Mouse (Mus musculus) intestine, postnatal 0 days (tissue): Measurements from ENCODE around the gene Ankrd39. TPM values are rescaled to one million over a fixed set of nuclear protein-coding genes. Genes with fewer than 3 reads are reported as not detected.

Experiments used
- ATAC-seq: fragments of 200-750 bp; cut with Nextera tagmentation; 2 replicates; pipeline ENCODE4 v1.8.0; 2017; ENCODE audit warnings: mild to moderate bottlenecking, moderate TSS enrichment, moderate library complexity
- H3K27ac ChIP-seq: fragments of 300-500 bp; sonication (generic); 2 replicates; pipeline ENCODE4 v1.5.1; 2014; ENCODE audit warnings: mild to moderate bottlenecking, low read depth, low read length, moderate library complexity
- H3K27me3 ChIP-seq: fragments of 300-500 bp; sonication (generic); replicated peaks from 2 replicates; pipeline ENCODE4 v1.6.1; 2014; ENCODE audit warnings: low read length, mixed read lengths; ENCODE audit not compliant: control insufficient read depth, insufficient read depth
- H3K36me3 ChIP-seq: fragments of 300-500 bp; sonication (generic); 2 replicates; pipeline ENCODE4 v1.6.1; 2014; ENCODE audit warnings: mild to moderate bottlenecking, moderate library complexity; ENCODE audit not compliant: control insufficient read depth, insufficient read depth
- H3K4me1 ChIP-seq: fragments of 300-500 bp; sonication (generic); replicated peaks from 2 replicates; pipeline ENCODE4 v1.6.1; 2014; ENCODE audit warnings: antibody characterized with exemption, low read length, mixed read lengths; ENCODE audit not compliant: control insufficient read depth, insufficient read depth
- H3K4me2 ChIP-seq: fragments of 300-500 bp; sonication (generic); replicated peaks from 2 replicates; pipeline ENCODE4 v1.6.1; 2014; ENCODE audit warnings: low read depth, mild to moderate bottlenecking, moderate library complexity
- H3K4me3 ChIP-seq: fragments of 300-500 bp; sonication (generic); 2 replicates; pipeline ENCODE4 v1.5.1; 2014; ENCODE audit warnings: low read depth, low read length
- H3K9ac ChIP-seq: fragments of 300-500 bp; sonication (generic); 2 replicates; pipeline ENCODE4 v1.6.1; 2014; ENCODE audit warnings: mild to moderate bottlenecking, low read depth, low read length
- H3K9me3 ChIP-seq: fragments of 300-500 bp; sonication (generic); 2 replicates; pipeline ENCODE4 v1.6.1; 2016; ENCODE audit warnings: mixed run types; ENCODE audit not compliant: control insufficient read depth
- CTCF ChIP-seq: sonication (generic); IDR thresholded peaks from 2 replicates; pipeline ENCODE4 v1.5.1; 2016; ENCODE audit warnings: low read depth, mild to moderate bottlenecking, control low read depth, antibody characterized with exemption, moderate library complexity
- WGBS: fragments of 180-500 bp; shearing (Covaris S2); extraction: QIAGEN DNeasy Blood & Tissue Kit; methylation state at CpG from one replicate; pipeline ENCODE4 v1.1.7; 2014; 5-methylcytosine and 5-hydroxymethylcytosine counted together
- polyA plus RNA-seq: library from polyadenylated mRNA; unstranded; fragments of >200 nt; fragmentation: Nextera tagmentation; extraction: Ambion mirVana; gene quantifications from 2 replicates; pipeline ENCODE4 v1.2.1, GENCODE M21; 2015

Ankrd39 gene
- polyA plus RNA-seq, 1 experiment from 2014 or later = 15.0 TPM

- H3K27me3 ChIP-seq = no peaks in the 10 kb centered on the region
- WGBS = 81% methylated on average over 20 of the region's 20 CpGs
- no peaks in the 10 kb centered on the region for H3K4me1 ChIP-seq
- peaks cover 58% of the 10 kb centered on the region for H3K36me3 ChIP-seq
- no peak overlapping the region for H3K4me3 ChIP-seq
- 0 out of 2 replicates have a peak, but pooled peaks have one; percentile 9 for TF ChIP-seq CTCF
- no peaks in the 10 kb centered on the region for H3K9me3 ChIP-seq
- H3K9ac ChIP-seq = no peak overlapping the region
- no peak for ATAC-seq
- H3K27ac ChIP-seq = peak overlapping the region; percentile 46; the same call in 1 of the 2 replicates
- no peak overlapping the region for H3K4me2 ChIP-seq
These were observed 3.0 kb upstream of the Ankrd39 start for GRCm38 (mm10) chr1:36550075-36550863.

- WGBS = 75% methylated on average over 18 of the region's 18 CpGs
- H3K9ac ChIP-seq = no peak overlapping the region
- H3K4me1 ChIP-seq = no peaks in the 10 kb centered on the region
- no peaks in the 10 kb centered on the region for H3K9me3 ChIP-seq
- peaks cover 58% of the 10 kb centered on the region for H3K36me3 ChIP-seq
- H3K27me3 ChIP-seq = no peaks in the 10 kb centered on the region
- H3K4me3 ChIP-seq = no peak overlapping the region
- ATAC-seq = no peak
- TF ChIP-seq CTCF = no peak
- H3K27ac ChIP-seq = peak overlapping the region; percentile 46
- no peak overlapping the region for H3K4me2 ChIP-seq
These were observed 2.2 kb upstream of the Ankrd39 start for GRCm38 (mm10) chr1:36549491-36549890.

GRCm38 (mm10) chr1:36548771-36549170 lies 1.5 kb upstream of the Ankrd39 start:
- Histone ChIP-seq H3K4me3 (no peak overlapping the region), H3K4me2 (no peak overlapping the region), H3K27ac (no peak overlapping the region; the same call in 1 of the 2 replicates), H3K27me3 (no peaks in the 10 kb centered on the region), H3K4me1 (no peaks in the 10 kb centered on the region), H3K9me3 (no peaks in the 10 kb centered on the region), H3K36me3 (peaks cover 57% of the 10 kb centered on the region), H3K9ac (no peak overlapping the region)
- ATAC-seq = no peak
- WGBS = 52% methylated on average over 8 of the region's 8 CpGs
- no peak for TF ChIP-seq CTCF

- Histone ChIP-seq H3K4me3 (no peak overlapping the region), H3K4me1 (no peaks in the 10 kb centered on the region), H3K9ac (no peak overlapping the region), H3K36me3 (peaks cover 55% of the 10 kb centered on the region), H3K9me3 (no peaks in the 10 kb centered on the region), H3K27me3 (no peaks in the 10 kb centered on the region), H3K4me2 (no peak overlapping the region), H3K27ac (no peak overlapping the region; the same call in 1 of the 2 replicates)
- TF ChIP-seq CTCF = no peak
- ATAC-seq = no peak
- WGBS = 43% methylated on average over 9 of the region's 9 CpGs
These were observed 845 bp upstream of the Ankrd39 start for GRCm38 (mm10) chr1:36547981-36548598.

GRCm38 (mm10) chr1:36545845-36546600 lies 1.2 kb downstream of the Ankrd39 start:
- 66% methylated on average over 19 of the region's 19 CpGs for WGBS
- peak; percentile 40 for TF ChIP-seq CTCF
- no peak overlapping the region for H3K27ac ChIP-seq
- H3K4me1 ChIP-seq = no peaks in the 10 kb centered on the region
- H3K4me3 ChIP-seq = peak overlapping the region; percentile 64
- H3K9me3 ChIP-seq = no peaks in the 10 kb centered on the region
- H3K36me3 ChIP-seq = peaks cover 52% of the 10 kb centered on the region
- no peaks in the 10 kb centered on the region for H3K27me3 ChIP-seq
- no peak for ATAC-seq
- peak overlapping the region; percentile 64 for H3K9ac ChIP-seq
- H3K4me2 ChIP-seq = peak overlapping the region; percentile 75

GRCm38 (mm10) chr1:36545382-36545781 lies 1.9 kb downstream of the Ankrd39 start:
- H3K4me1 ChIP-seq = no peaks in the 10 kb centered on the region
- peaks cover 51% of the 10 kb centered on the region for H3K36me3 ChIP-seq
- H3K4me3 ChIP-seq = no peak overlapping the region
- no peak overlapping the region for H3K27ac ChIP-seq
- WGBS = 73% methylated on average over 2 of the region's 2 CpGs
- H3K4me2 ChIP-seq = no peak overlapping the region
- H3K9me3 ChIP-seq = no peaks in the 10 kb centered on the region
- H3K27me3 ChIP-seq = no peaks in the 10 kb centered on the region
- no peak for TF ChIP-seq CTCF
- H3K9ac ChIP-seq = no peak overlapping the region
- ATAC-seq = no peak
